Mouse (Mus musculus) leukemia stem cell, adult 10-12 weeks (primary cell): Measurements from ENCODE around the gene Ankrd16. TPM values are rescaled to one million over a fixed set of nuclear protein-coding genes. Genes with fewer than 3 reads are reported as not detected.

Experiments
- polyA plus RNA-seq: library from polyadenylated mRNA; stranded (reverse); fragments of >175 nt; gene quantifications from 2 replicates; pipeline ENCODE4 v1.2.3, GENCODE M21; 2012; ENCODE audit warnings: low replicate concordance

The Ankrd16 gene
- polyA plus RNA-seq: 2.7 and 8.4 TPM in 2 replicates

GRCm38 (mm10) chr2:11777091-11778068 is at the start of gene Ankrd16, which contains the start of gene Fbh1:
TSS of gene Ankrd16 (plus strand) at chr2:11777876.
TSS of gene Fbh1 (minus strand) at chr2:11777582.

Other genes starting within 250 kb of the Ankrd16 start
- 2.3 and 2.8 TPM in 2 replicates for gene Pfkfb3, start 223.8 kb upstream of the Ankrd16 start, polyA plus RNA-seq
- 36.1 and 47.6 TPM in 2 replicates for gene Rbm17, start 173.7 kb upstream of the Ankrd16 start, polyA plus RNA-seq
- gene Gm17490, start 151.6 kb upstream of the Ankrd16 start, polyA plus RNA-seq: not detected in 2 replicates
- 0.09 and 0.38 TPM in 2 replicates for gene Il2ra, start 135.1 kb upstream of the Ankrd16 start, polyA plus RNA-seq
- gene Il15ra, start 72.6 kb upstream of the Ankrd16 start, polyA plus RNA-seq: 0.57 and 0.73 TPM in 2 replicates
- gene Fbh1, start 294 bp upstream of the Ankrd16 start, polyA plus RNA-seq: 4.2 and 7.7 TPM in 2 replicates